Mouse (Mus musculus) G1E (cell line): ENCODE data around the gene Crnkl1. TPM values are rescaled to one million over a fixed set of nuclear protein-coding genes. Genes with fewer than 3 reads are reported as not detected.
A peak's percentile ranks its signal among the peaks of the same experiment; 100 is the strongest.
"Not testable (repeated sequence)": the region's sequence is repeated elsewhere in the genome, so short reads cannot be mapped to it uniquely, and the experiment has no call there.

Experiments used
- ATAC-seq: 2 replicates; pipeline ENCODE4 v1.8.0; 2016; ENCODE audit warnings: mild to moderate bottlenecking; ENCODE audit not compliant: insufficient number of reproducible peaks, poor library complexity, low FRiP score, severe bottlenecking; ENCODE audit errors: extremely low read depth
- DNase-seq: peaks from one replicate; pipeline ENCODE4 v3.0.0; 2012; ENCODE audit warnings: low spot score
- H3K27me3 ChIP-seq: 2 replicates; pipeline ENCODE4 v1.6.1; 2012; ENCODE audit warnings: mild to moderate bottlenecking, low read length, inconsistent platforms; ENCODE audit not compliant: insufficient read depth
- H3K36me3 ChIP-seq: replicated peaks from 2 replicates; pipeline ENCODE3; 2012; ENCODE audit warnings: mild to moderate bottlenecking, inconsistent platforms
- H3K4me1 ChIP-seq: 2 replicates; pipeline ENCODE4 v1.6.1; 2012; ENCODE audit warnings: low read depth, low read length, inconsistent platforms, mixed read lengths; ENCODE audit not compliant: insufficient read depth
- H3K4me3 ChIP-seq: 2 replicates; pipeline ENCODE4 v1.5.1; 2012; ENCODE audit warnings: low read depth, mild to moderate bottlenecking, inconsistent platforms, low read length, moderate library complexity, mixed read lengths
- H3K9me3 ChIP-seq: replicated peaks from 2 replicates; pipeline ENCODE4 v1.6.1; 2012; ENCODE audit warnings: inconsistent platforms
- CTCF ChIP-seq: IDR thresholded peaks from 2 replicates; pipeline ENCODE4 v1.5.1; 2012; ENCODE audit warnings: low read depth, low read length, inconsistent platforms, mixed read lengths
- GATA1 ChIP-seq: IDR thresholded peaks from 2 replicates; pipeline ENCODE4 v1.6.1; 2012; ENCODE audit warnings: borderline replicate concordance, low read length, inconsistent platforms, mixed read lengths
- GATA2 ChIP-seq: IDR thresholded peaks from 2 replicates; pipeline ENCODE4 v1.6.1; 2012; ENCODE audit warnings: low read depth, low read length, inconsistent platforms, borderline replicate concordance
- POLR2AphosphoS5 ChIP-seq: IDR thresholded peaks from 2 replicates; pipeline ENCODE4 v1.6.1; 2012; ENCODE audit warnings: low read depth, low read length, inconsistent platforms; ENCODE audit not compliant: insufficient replicate concordance
- TAL1 ChIP-seq: conservative IDR thresholded peaks from 2 replicates; pipeline ENCODE4 v1.6.1; 2012; ENCODE audit warnings: low read depth, low read length, inconsistent platforms, mixed read lengths
- polyA plus RNA-seq: library from polyadenylated mRNA; stranded (reverse); fragments of >175 nt; gene quantifications from 2 replicates; pipeline ENCODE4 v1.2.3, GENCODE M21; 2012
- total RNA-seq, 2 experiments: library from RNA; stranded (forward) in 1 of 2; stranded (reverse) in 1 of 2; fragments of 200-1000 nt in 1 of 2; fragments of >200 nt in 1 of 2; fragmentation: Nextera tagmentation in 1 of 2; gene quantifications; 2 replicates each; pipeline ENCODE4 v1.2.3; 2014 to 2017

Crnkl1 gene
- total and polyA plus RNA-seq, 3 experiments, result 23.0 to 72.4 (median 26.8) TPM

GRCm38 (mm10) chr2:145936975-145937374 lies 2.2 kb upstream of the Crnkl1 start:
- ATAC-seq, result no peak
- H3K36me3 ChIP-seq, result peaks cover 11% of the 10 kb centered on the region
- H3K4me3 ChIP-seq, result no peak overlapping the region
- H3K27me3 ChIP-seq, result peaks cover 11% of the 10 kb centered on the region
- no peaks in the 10 kb centered on the region for H3K9me3 ChIP-seq
- no peak for TF ChIP-seq TAL1
- no peak for DNase-seq
- H3K4me1 ChIP-seq, result peaks cover 10% of the 10 kb centered on the region

- ATAC-seq, result no peak; the same call in 1 of the 2 replicates
- peaks cover 87% of the 10 kb centered on the region for H3K36me3 ChIP-seq
- no peaks in the 10 kb centered on the region for H3K9me3 ChIP-seq
- no peak for DNase-seq
- TF ChIP-seq CTCF, result no peak
- no peak for TF ChIP-seq POLR2AphosphoS5
- no peak for TF ChIP-seq GATA2
- TF ChIP-seq TAL1, result no peak
- TF ChIP-seq GATA1, result no peak
- H3K4me3 ChIP-seq, result no peak overlapping the region
- H3K4me1 ChIP-seq, result no peaks in the 10 kb centered on the region
- H3K27me3 ChIP-seq, result no peaks in the 10 kb centered on the region
Observed at GRCm38 (mm10) chr2:145920941-145921650, 13.7 kb downstream of the Crnkl1 start.

GRCm38 (mm10) chr2:145905884-145906283 lies 28.9 kb downstream of the Crnkl1 start:
- not testable (repeated sequence) for DNase-seq

GRCm38 (mm10) chr2:145905156-145905555 lies 29.7 kb downstream of the Crnkl1 start:
- no peaks in the 10 kb centered on the region for H3K9me3 ChIP-seq
- no peak for TF ChIP-seq CTCF
- H3K4me1 ChIP-seq, result peaks cover 31% of the 10 kb centered on the region
- no peak overlapping the region; the same call in 1 of the 2 replicates for H3K4me3 ChIP-seq
- ATAC-seq (no peak), DNase-seq (no peak)
- H3K27me3 ChIP-seq, result no peaks in the 10 kb centered on the region
- peaks cover 45% of the 10 kb centered on the region for H3K36me3 ChIP-seq

More at GRCm38 (mm10) chr2:145905884-145906283, 28.9 kb downstream of the Crnkl1 start:
- Histone ChIP-seq H3K4me1 (peaks cover 31% of the 10 kb centered on the region), H3K36me3 (peaks cover 52% of the 10 kb centered on the region)
- not testable (repeated sequence) for H3K9me3 ChIP-seq, H3K4me3 ChIP-seq, ATAC-seq, H3K27me3 ChIP-seq

- H3K4me3 ChIP-seq, result peak overlapping the region; percentile 96
- ATAC-seq (no peak), DNase-seq (peak; percentile 12)
- H3K9me3 ChIP-seq, result no peaks in the 10 kb centered on the region
- no peaks in the 10 kb centered on the region for H3K27me3 ChIP-seq
- peaks cover 36% of the 10 kb centered on the region for H3K36me3 ChIP-seq
- TF ChIP-seq GATA1 (no peak), CTCF (no peak), GATA2 (no peak), TAL1 (no peak), POLR2AphosphoS5 (no peak)
- peaks cover 31% of the 10 kb centered on the region for H3K4me1 ChIP-seq
Observed at GRCm38 (mm10) chr2:145903983-145904616, 30.7 kb downstream of the Crnkl1 start.

- Histone ChIP-seq H3K4me1 (peaks cover 31% of the 10 kb centered on the region), H3K27me3 (no peaks in the 10 kb centered on the region), H3K36me3 (peaks cover 28% of the 10 kb centered on the region), H3K4me3 (peak overlapping the region; percentile 96), H3K9me3 (no peaks in the 10 kb centered on the region)
- DNase-seq, result peak; percentile 80
- TF ChIP-seq GATA1, result no peak
- TF ChIP-seq GATA2, result no peak
- no peak for TF ChIP-seq TAL1
- TF ChIP-seq CTCF, result 0 out of 2 replicates have a peak, but pooled peaks have one; percentile 12
- no peak for TF ChIP-seq POLR2AphosphoS5
- peak; percentile 94 for ATAC-seq
Observed at GRCm38 (mm10) chr2:145903061-145903901, 31.5 kb downstream of the Crnkl1 start.
